Mouse (Mus musculus) G1E (cell line): ENCODE measurements at regions not wholly inside any gene's neighbourhood (a gene's known extent, or its start where the extent isn't known, plus 50 kb on each side); places are given as distances from the start of the nearest gene placed in this dataset.

Source experiments
- CTCF ChIP-seq: IDR thresholded peaks from 2 replicates; pipeline ENCODE4 v1.5.1; 2012; ENCODE audit warnings: low read depth, low read length, inconsistent platforms, mixed read lengths
- GATA1 ChIP-seq: IDR thresholded peaks from 2 replicates; pipeline ENCODE4 v1.6.1; 2012; ENCODE audit warnings: borderline replicate concordance, low read length, inconsistent platforms, mixed read lengths

- TF ChIP-seq GATA1 (no peak), CTCF (no peak)
Measured at GRCm38 (mm10) chr10:42072131-42072530, 53.9 kb upstream of the Armc2 start.
